Mouse (Mus musculus): Measurements from ENCODE around the gene Gm17428. TPM values are rescaled to one million over a fixed set of nuclear protein-coding genes. Genes with fewer than 3 reads are reported as not detected.
"Not testable (repeated sequence)": the region's sequence is repeated elsewhere in the genome, so short reads cannot be mapped to it uniquely, and the experiment has no call there.

The Gm17428 gene
- polyA plus RNA-seq, 1 experiment from 2014 or later, result not detected

GRCm38 (mm10) chr14:54974068-54974791 lies 2.5 kb upstream of the Gm17428 start:
- no peaks in the 10 kb centered on the region for H3K4me1 ChIP-seq (ENCODE audit: insufficient read depth, low read depth, low read length)
- TF ChIP-seq CTCF (IDR thresholded peaks at IDR 0.05), result no peak
- TF ChIP-seq EP300 (IDR thresholded peaks at IDR 0.05), result no peak
- H3K36me3 ChIP-seq (ENCODE audit: insufficient read depth, low read length), result no peaks in the 10 kb centered on the region
- no peak overlapping the region for H3K9ac ChIP-seq (replicated peaks; ENCODE audit: low read depth)
- DNase-seq (ENCODE audit: low spot score), result no peak
- H3K9me3 ChIP-seq (ENCODE audit: low read length), result no peaks in the 10 kb centered on the region
- no peak for ATAC-seq
- WGBS, result 80% methylated on average over 6 of the region's 6 CpGs
- no peak overlapping the region for H3K4me3 ChIP-seq (ENCODE audit: low read depth, low read length)
- H3K27ac ChIP-seq (ENCODE audit: low read length), result no peak overlapping the region
- no peaks in the 10 kb centered on the region for H3K27me3 ChIP-seq (replicated peaks; ENCODE audit: insufficient read depth, low read length)
- H3K4me2 ChIP-seq (replicated peaks; ENCODE audit: low read depth, low read length), result no peak overlapping the region

GRCm38 (mm10) chr14:54978664-54979063 lies 1.9 kb downstream of the Gm17428 start:
- H3K9ac ChIP-seq (replicated peaks; ENCODE audit: low read depth), result no peak overlapping the region
- no peak overlapping the region for H3K27ac ChIP-seq (ENCODE audit: low read length)

GRCm38 (mm10) chr14:54981934-54982333 lies 5.2 kb downstream of the Gm17428 start:
- 94% methylated on average over 7 of the region's 7 CpGs for WGBS
- ATAC-seq, result no peak
- no peak overlapping the region for H3K4me3 ChIP-seq (ENCODE audit: low read depth, low read length)
- no peak overlapping the region for H3K9ac ChIP-seq (replicated peaks; ENCODE audit: low read depth)
- no peak overlapping the region for H3K27ac ChIP-seq (ENCODE audit: low read length)
- H3K27me3 ChIP-seq (replicated peaks; ENCODE audit: insufficient read depth, low read length), result no peaks in the 10 kb centered on the region
- H3K4me1 ChIP-seq (ENCODE audit: insufficient read depth, low read depth, low read length), result no peaks in the 10 kb centered on the region
- no peak for DNase-seq (ENCODE audit: low spot score)
- H3K9me3 ChIP-seq (ENCODE audit: low read length), result no peaks in the 10 kb centered on the region
- TF ChIP-seq EP300 (IDR thresholded peaks at IDR 0.05), result no peak
- TF ChIP-seq CTCF (IDR thresholded peaks at IDR 0.05), result no peak
- H3K36me3 ChIP-seq (ENCODE audit: insufficient read depth, low read length), result no peaks in the 10 kb centered on the region
- H3K4me2 ChIP-seq (replicated peaks; ENCODE audit: low read depth, low read length), result no peak overlapping the region

More at GRCm38 (mm10) chr14:54978664-54979063, 1.9 kb downstream of the Gm17428 start:
- no peaks in the 10 kb centered on the region for H3K27me3 ChIP-seq (replicated peaks; ENCODE audit: insufficient read depth, low read length)
- H3K4me3 ChIP-seq (ENCODE audit: low read depth, low read length), result no peak overlapping the region
- H3K4me1 ChIP-seq (ENCODE audit: insufficient read depth, low read depth, low read length), result no peaks in the 10 kb centered on the region
- DNase-seq (ENCODE audit: low spot score), result no peak
- TF ChIP-seq EP300 (IDR thresholded peaks at IDR 0.05) (no peak), CTCF (IDR thresholded peaks at IDR 0.05) (no peak)
- no peaks in the 10 kb centered on the region for H3K36me3 ChIP-seq (ENCODE audit: insufficient read depth, low read length)
- no peaks in the 10 kb centered on the region for H3K9me3 ChIP-seq (ENCODE audit: low read length)
- WGBS, result 83% methylated on average over 8 of the region's 8 CpGs
- H3K4me2 ChIP-seq (replicated peaks; ENCODE audit: low read depth, low read length), result no peak overlapping the region
- ATAC-seq, result no peak

- not testable (repeated sequence) for H3K27ac ChIP-seq (ENCODE audit: low read length); H3K9me3 ChIP-seq (ENCODE audit: low read length); ATAC-seq; DNase-seq (ENCODE audit: low spot score); H3K4me3 ChIP-seq (ENCODE audit: low read depth, low read length); H3K36me3 ChIP-seq (ENCODE audit: insufficient read depth, low read length); H3K4me2 ChIP-seq (replicated peaks; ENCODE audit: low read depth, low read length); H3K4me1 ChIP-seq (ENCODE audit: insufficient read depth, low read depth, low read length); H3K27me3 ChIP-seq (replicated peaks; ENCODE audit: insufficient read depth, low read length); H3K9ac ChIP-seq (replicated peaks; ENCODE audit: low read depth)
- WGBS, result 90% methylated on average over 9 of the region's 9 CpGs
Observed at GRCm38 (mm10) chr14:54988350-54988874, 11.7 kb downstream of the Gm17428 start.

GRCm38 (mm10) chr14:54988882-54989281 lies 12.1 kb downstream of the Gm17428 start:
- 84% methylated on average over 13 of the region's 13 CpGs for WGBS
- no peak overlapping the region for H3K4me3 ChIP-seq (ENCODE audit: low read depth, low read length)

GRCm38 (mm10) chr14:54989886-54990441 lies 13.2 kb downstream of the Gm17428 start:
- Histone ChIP-seq H3K36me3 (ENCODE audit: insufficient read depth, low read length) (no peaks in the 10 kb centered on the region), H3K4me2 (replicated peaks; ENCODE audit: low read depth, low read length) (no peak overlapping the region)

More at GRCm38 (mm10) chr14:54988882-54989281, 12.1 kb downstream of the Gm17428 start:
- ATAC-seq, result no peak
- H3K9me3 ChIP-seq (ENCODE audit: low read length), result no peaks in the 10 kb centered on the region
- H3K4me1 ChIP-seq (ENCODE audit: insufficient read depth, low read depth, low read length), result no peaks in the 10 kb centered on the region
- no peak for DNase-seq (ENCODE audit: low spot score)
- no peaks in the 10 kb centered on the region for H3K36me3 ChIP-seq (ENCODE audit: insufficient read depth, low read length)
- TF ChIP-seq EP300 (IDR thresholded peaks at IDR 0.05) (no peak), CTCF (IDR thresholded peaks at IDR 0.05) (no peak)
- H3K9ac ChIP-seq (replicated peaks; ENCODE audit: low read depth), result no peak overlapping the region
- H3K4me2 ChIP-seq (replicated peaks; ENCODE audit: low read depth, low read length), result no peak overlapping the region
- H3K27me3 ChIP-seq (replicated peaks; ENCODE audit: insufficient read depth, low read length), result no peaks in the 10 kb centered on the region
- H3K27ac ChIP-seq (ENCODE audit: low read length), result no peak overlapping the region

More at GRCm38 (mm10) chr14:54989886-54990441, 13.2 kb downstream of the Gm17428 start:
- H3K4me3 ChIP-seq (ENCODE audit: low read depth, low read length), result no peak overlapping the region
- no peak for TF ChIP-seq EP300 (IDR thresholded peaks at IDR 0.05)
- no peak for TF ChIP-seq CTCF (IDR thresholded peaks at IDR 0.05)
- 75% methylated on average over 8 of the region's 8 CpGs for WGBS
- DNase-seq (ENCODE audit: low spot score) (no peak), ATAC-seq (no peak)
- H3K4me1 ChIP-seq (ENCODE audit: insufficient read depth, low read depth, low read length), result no peaks in the 10 kb centered on the region
- H3K9me3 ChIP-seq (ENCODE audit: low read length), result no peaks in the 10 kb centered on the region
- no peak overlapping the region for H3K27ac ChIP-seq (ENCODE audit: low read length)
- no peaks in the 10 kb centered on the region for H3K27me3 ChIP-seq (replicated peaks; ENCODE audit: insufficient read depth, low read length)
- H3K9ac ChIP-seq (replicated peaks; ENCODE audit: low read depth), result no peak overlapping the region
